Mouse (Mus musculus): ENCODE measurements around the gene Ddx41. TPM values are rescaled to one million over a fixed set of nuclear protein-coding genes. Genes with fewer than 3 reads are reported as not detected.

The Ddx41 gene
- polyA plus RNA-seq, 1 experiment from 2014 or later, result 78.5 TPM

DNA sequence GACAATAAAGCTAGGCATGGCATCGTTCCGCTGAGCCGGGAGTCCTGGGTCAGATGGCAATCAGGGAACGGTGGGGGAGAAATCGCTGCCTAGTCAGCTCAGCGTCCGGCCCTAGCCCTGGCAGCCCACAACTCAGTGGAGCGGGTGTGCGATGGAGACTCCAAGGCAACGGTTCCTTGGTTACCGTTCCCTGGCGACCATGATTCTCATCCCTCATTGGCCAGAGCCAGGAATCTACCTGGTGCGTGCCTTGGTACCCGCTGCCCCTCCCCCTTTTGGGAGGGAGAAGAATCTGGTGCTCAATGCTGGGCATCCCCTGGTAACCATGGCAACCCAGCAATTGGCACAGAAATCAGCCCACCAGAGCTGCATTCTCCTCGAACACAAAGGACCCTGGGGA is 52.9 kb downstream of the Ddx41 start:
- no peak overlapping the region for H3K27ac ChIP-seq
- H3K36me3 ChIP-seq, result peaks cover 56% of the 10 kb centered on the region
- H3K4me3 ChIP-seq, result 0 out of 2 replicates have a peak overlapping the region, but pooled peaks have one; percentile 3
- H3K27me3 ChIP-seq, result no peaks in the 10 kb centered on the region
- H3K9ac ChIP-seq, result 0 out of 2 replicates have a peak overlapping the region, but pooled peaks have one; percentile 98
- 36% methylated on average over 15 of the region's 15 CpGs for WGBS
- H3K4me1 ChIP-seq, result peaks cover 43% of the 10 kb centered on the region
- H3K9me3 ChIP-seq, result no peaks in the 10 kb centered on the region
- no peak for ATAC-seq (ENCODE audit: insufficient number of reproducible peaks, insufficient read depth, low FRiP score, low TSS enrichment)
- peak overlapping the region; percentile 95 for H3K4me2 ChIP-seq (replicated peaks)

DNA sequence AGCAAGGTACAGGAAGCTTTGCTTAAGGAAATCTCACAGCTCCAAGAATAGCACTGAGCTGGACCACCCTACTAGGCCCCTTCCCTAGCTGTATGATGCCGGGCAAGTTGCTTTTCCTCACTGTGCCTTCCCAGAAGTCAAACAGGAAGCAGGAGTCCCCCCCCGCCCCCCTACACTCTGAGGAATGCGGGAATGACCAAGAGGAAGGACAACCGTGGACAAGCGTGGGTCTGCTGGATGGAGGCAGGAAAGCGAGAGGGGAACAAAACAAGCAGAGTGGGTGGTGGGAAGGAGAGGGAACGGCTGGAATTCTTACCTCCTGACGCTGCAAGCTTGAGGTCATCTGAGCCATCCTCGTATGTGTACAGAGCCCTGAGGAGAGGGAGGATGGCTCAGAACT is 53.4 kb downstream of the Ddx41 start:
- ATAC-seq (ENCODE audit: insufficient number of reproducible peaks, insufficient read depth, low FRiP score, low TSS enrichment), result no peak
- Histone ChIP-seq H3K9ac (no peak overlapping the region), H3K4me1 (peaks cover 39% of the 10 kb centered on the region), H3K27me3 (no peaks in the 10 kb centered on the region), H3K4me2 (replicated peaks) (peak overlapping the region; percentile 95), H3K9me3 (no peaks in the 10 kb centered on the region), H3K36me3 (peaks cover 56% of the 10 kb centered on the region), H3K27ac (no peak overlapping the region), H3K4me3 (no peak overlapping the region)
- 38% methylated on average over 9 of the region's 9 CpGs for WGBS

- H3K27ac ChIP-seq, result no peak overlapping the region
- no peaks in the 10 kb centered on the region for H3K27me3 ChIP-seq
- no peaks in the 10 kb centered on the region for H3K9me3 ChIP-seq
- no peak overlapping the region for H3K4me3 ChIP-seq
- peaks cover 38% of the 10 kb centered on the region for H3K4me1 ChIP-seq
- no peak overlapping the region for H3K9ac ChIP-seq
- H3K4me2 ChIP-seq (replicated peaks), result no peak overlapping the region
- WGBS, result 85% methylated on average over 7 of the region's 7 CpGs
- peaks cover 62% of the 10 kb centered on the region for H3K36me3 ChIP-seq
- no peak for ATAC-seq (ENCODE audit: insufficient number of reproducible peaks, insufficient read depth, low FRiP score, low TSS enrichment)
Measured at GRCm38 (mm10) chr13:55482542-55482941, 53.9 kb downstream of the Ddx41 start.

Small RNA genes lying within 50 kb of the gene (microRNA-seq; reads per million reads assigned to microRNA genes)
- 1.3 reads per million for gene Mir6945

Other genes with a start within 250 kb of the Ddx41 start
- gene Prelid1, start 216.2 kb downstream of the Ddx41 start, polyA plus RNA-seq (2016; fragmentation: Nextera tagmentation; extraction: Ambion mirVana), result 368 and 376 TPM in 2 replicates
- gene Rab24, start 214.7 kb downstream of the Ddx41 start, polyA plus RNA-seq (2016; fragmentation: Nextera tagmentation; extraction: Ambion mirVana), result 108 and 118 TPM in 2 replicates
- gene Mxd3, start 206.8 kb downstream of the Ddx41 start, polyA plus RNA-seq (2016; fragmentation: Nextera tagmentation; extraction: Ambion mirVana), result 32.2 and 37.6 TPM in 2 replicates
- gene Lman2, start 173.9 kb downstream of the Ddx41 start, polyA plus RNA-seq (2016; fragmentation: Nextera tagmentation; extraction: Ambion mirVana), result 98.3 and 100 TPM in 2 replicates
- 0.61 and 1.2 TPM in 2 replicates for gene Rgs14, start 166.9 kb downstream of the Ddx41 start, polyA plus RNA-seq (2016; fragmentation: Nextera tagmentation; extraction: Ambion mirVana)
- not detected in 2 replicates for gene Slc34a1, start 138.5 kb downstream of the Ddx41 start, polyA plus RNA-seq (2016; fragmentation: Nextera tagmentation; extraction: Ambion mirVana)
- gene Pfn3, start 121.4 kb downstream of the Ddx41 start, polyA plus RNA-seq (2016; fragmentation: Nextera tagmentation; extraction: Ambion mirVana), result not detected in 2 replicates
- gene F12, start 109.9 kb downstream of the Ddx41 start, polyA plus RNA-seq (2016; fragmentation: Nextera tagmentation; extraction: Ambion mirVana), result 0.08 and 0.11 TPM in 2 replicates
- gene Grk6, start 91.6 kb downstream of the Ddx41 start, polyA plus RNA-seq (2016; fragmentation: Nextera tagmentation; extraction: Ambion mirVana), result 68.3 and 73.0 TPM in 2 replicates
- gene Prr7, start 72.4 kb downstream of the Ddx41 start, polyA plus RNA-seq (2016; fragmentation: Nextera tagmentation; extraction: Ambion mirVana), result 1.1 and 1.3 TPM in 2 replicates
- gene Dbn1, start 48.5 kb downstream of the Ddx41 start, polyA plus RNA-seq (2016; fragmentation: Nextera tagmentation; extraction: Ambion mirVana), result 383 and 387 TPM in 2 replicates
- 172 and 182 TPM in 2 replicates for gene Pdlim7, start 23.0 kb downstream of the Ddx41 start, polyA plus RNA-seq (2016; fragmentation: Nextera tagmentation; extraction: Ambion mirVana)
- 2.5 and 3.0 TPM in 2 replicates for gene Dok3, start 7.4 kb downstream of the Ddx41 start, polyA plus RNA-seq (2016; fragmentation: Nextera tagmentation; extraction: Ambion mirVana)
- 59.5 and 65.6 TPM in 2 replicates for gene Fam193b, start 34.5 kb upstream of the Ddx41 start, polyA plus RNA-seq (2016; fragmentation: Nextera tagmentation; extraction: Ambion mirVana)
- gene Tmed9, start 37.1 kb upstream of the Ddx41 start, polyA plus RNA-seq (2016; fragmentation: Nextera tagmentation; extraction: Ambion mirVana), result 120 and 127 TPM in 2 replicates
- 35.3 and 38.9 TPM in 2 replicates for gene B4galt7, start 63.2 kb upstream of the Ddx41 start, polyA plus RNA-seq (2016; fragmentation: Nextera tagmentation; extraction: Ambion mirVana)
- gene Caml, start 86.3 kb upstream of the Ddx41 start, polyA plus RNA-seq (2016; fragmentation: Nextera tagmentation; extraction: Ambion mirVana), result 67.0 and 69.7 TPM in 2 replicates
- gene Ddx46, start 98.4 kb upstream of the Ddx41 start, polyA plus RNA-seq (2016; fragmentation: Nextera tagmentation; extraction: Ambion mirVana), result 42.4 and 45.6 TPM in 2 replicates
- 83.6 and 83.9 TPM in 2 replicates for gene B230219D22Rik, start 156.5 kb upstream of the Ddx41 start, polyA plus RNA-seq (2016; fragmentation: Nextera tagmentation; extraction: Ambion mirVana)
- 99.8 and 103 TPM in 2 replicates for gene Txndc15, start 178.0 kb upstream of the Ddx41 start, polyA plus RNA-seq (2016; fragmentation: Nextera tagmentation; extraction: Ambion mirVana)
- 56.6 TPM in 2 replicates for gene Pcbd2, start 190.7 kb upstream of the Ddx41 start, polyA plus RNA-seq (2016; fragmentation: Nextera tagmentation; extraction: Ambion mirVana)
- gene Catsper3, start 247.9 kb upstream of the Ddx41 start, polyA plus RNA-seq (2016; fragmentation: Nextera tagmentation; extraction: Ambion mirVana), result not detected in 2 replicates